Mouse (Mus musculus) G1E (cell line): ENCODE measurements around the gene Sorbs2. TPM values are rescaled to one million over a fixed set of nuclear protein-coding genes. Genes with fewer than 3 reads are reported as not detected.
"Not testable (repeated sequence)": the region's sequence is repeated elsewhere in the genome, so short reads cannot be mapped to it uniquely, and the experiment has no call there.

ENCODE experiments used
- ATAC-seq: 2 replicates; pipeline ENCODE4 v1.8.0; 2016; ENCODE audit warnings: mild to moderate bottlenecking; ENCODE audit not compliant: insufficient number of reproducible peaks, poor library complexity, low FRiP score, severe bottlenecking; ENCODE audit errors: extremely low read depth
- DNase-seq: peaks from one replicate; pipeline ENCODE4 v3.0.0; 2012; ENCODE audit warnings: low spot score
- H3K27me3 ChIP-seq: 2 replicates; pipeline ENCODE4 v1.6.1; 2012; ENCODE audit warnings: mild to moderate bottlenecking, low read length, inconsistent platforms; ENCODE audit not compliant: insufficient read depth
- H3K36me3 ChIP-seq: replicated peaks from 2 replicates; pipeline ENCODE3; 2012; ENCODE audit warnings: mild to moderate bottlenecking, inconsistent platforms
- H3K4me1 ChIP-seq: 2 replicates; pipeline ENCODE4 v1.6.1; 2012; ENCODE audit warnings: low read depth, low read length, inconsistent platforms, mixed read lengths; ENCODE audit not compliant: insufficient read depth
- H3K4me3 ChIP-seq: 2 replicates; pipeline ENCODE4 v1.5.1; 2012; ENCODE audit warnings: low read depth, mild to moderate bottlenecking, inconsistent platforms, low read length, moderate library complexity, mixed read lengths
- H3K9me3 ChIP-seq: replicated peaks from 2 replicates; pipeline ENCODE4 v1.6.1; 2012; ENCODE audit warnings: inconsistent platforms
- CTCF ChIP-seq: IDR thresholded peaks from 2 replicates; pipeline ENCODE4 v1.5.1; 2012; ENCODE audit warnings: low read depth, low read length, inconsistent platforms, mixed read lengths
- GATA1 ChIP-seq: IDR thresholded peaks from 2 replicates; pipeline ENCODE4 v1.6.1; 2012; ENCODE audit warnings: borderline replicate concordance, low read length, inconsistent platforms, mixed read lengths
- GATA2 ChIP-seq: IDR thresholded peaks from 2 replicates; pipeline ENCODE4 v1.6.1; 2012; ENCODE audit warnings: low read depth, low read length, inconsistent platforms, borderline replicate concordance
- POLR2AphosphoS5 ChIP-seq: IDR thresholded peaks from 2 replicates; pipeline ENCODE4 v1.6.1; 2012; ENCODE audit warnings: low read depth, low read length, inconsistent platforms; ENCODE audit not compliant: insufficient replicate concordance
- TAL1 ChIP-seq: conservative IDR thresholded peaks from 2 replicates; pipeline ENCODE4 v1.6.1; 2012; ENCODE audit warnings: low read depth, low read length, inconsistent platforms, mixed read lengths
- polyA plus RNA-seq: library from polyadenylated mRNA; stranded (reverse); fragments of >175 nt; gene quantifications from 2 replicates; pipeline ENCODE4 v1.2.3, GENCODE M21; 2012
- total RNA-seq, 2 experiments: library from RNA; stranded (forward) in 1 of 2; stranded (reverse) in 1 of 2; fragments of 200-1000 nt in 1 of 2; fragments of >200 nt in 1 of 2; fragmentation: Nextera tagmentation in 1 of 2; gene quantifications; 2 replicates each; pipeline ENCODE4 v1.2.3; 2014 to 2017

Sorbs2 gene
- total and polyA plus RNA-seq, 3 experiments = 0.49 TPM; not detected in 2

DNA sequence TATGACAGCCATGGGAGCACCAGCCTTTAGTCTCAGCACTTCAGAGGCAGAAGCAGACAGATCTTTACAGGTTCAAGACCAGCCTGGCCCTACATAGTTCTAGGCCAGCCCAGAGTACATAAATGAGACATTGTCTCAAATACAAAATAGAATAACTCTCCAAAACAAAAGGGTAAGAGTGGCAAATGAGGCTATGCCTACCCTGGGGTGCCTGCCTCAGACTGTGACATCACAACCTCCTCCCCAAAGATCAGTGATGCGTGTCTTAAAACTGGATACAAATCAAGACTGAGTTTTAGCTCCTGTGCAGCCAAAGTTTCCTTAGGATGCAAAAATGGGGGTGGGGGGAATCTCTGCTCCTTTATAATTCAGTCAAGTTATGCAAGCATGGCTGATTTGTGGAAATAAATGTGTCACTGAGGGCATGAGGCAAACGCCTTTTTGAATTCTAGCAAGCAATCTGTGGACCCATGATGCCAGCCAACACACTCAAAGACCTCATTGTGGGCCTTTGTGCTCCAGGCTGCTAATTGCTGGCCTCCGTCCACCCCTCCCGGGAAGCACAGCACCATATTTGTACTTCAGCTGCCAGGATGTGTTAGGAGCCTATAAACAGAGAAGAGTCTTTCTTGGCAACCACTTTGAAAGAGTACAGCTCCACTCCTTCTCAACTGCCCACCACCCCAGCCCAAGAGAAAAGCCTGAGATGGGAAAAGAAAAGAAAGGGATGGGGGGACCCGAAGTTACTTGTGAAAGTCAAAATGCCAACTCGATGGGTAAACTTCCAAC, 336.7 kb downstream of the Sorbs2 start:
- DNase-seq (no peak), ATAC-seq (no peak)
- Histone ChIP-seq H3K36me3 (no peaks in the 10 kb centered on the region), H3K4me3 (no peak overlapping the region), H3K27me3 (no peaks in the 10 kb centered on the region), H3K4me1 (no peaks in the 10 kb centered on the region), H3K9me3 (no peaks in the 10 kb centered on the region)
- TF ChIP-seq CTCF = no peak

DNA sequence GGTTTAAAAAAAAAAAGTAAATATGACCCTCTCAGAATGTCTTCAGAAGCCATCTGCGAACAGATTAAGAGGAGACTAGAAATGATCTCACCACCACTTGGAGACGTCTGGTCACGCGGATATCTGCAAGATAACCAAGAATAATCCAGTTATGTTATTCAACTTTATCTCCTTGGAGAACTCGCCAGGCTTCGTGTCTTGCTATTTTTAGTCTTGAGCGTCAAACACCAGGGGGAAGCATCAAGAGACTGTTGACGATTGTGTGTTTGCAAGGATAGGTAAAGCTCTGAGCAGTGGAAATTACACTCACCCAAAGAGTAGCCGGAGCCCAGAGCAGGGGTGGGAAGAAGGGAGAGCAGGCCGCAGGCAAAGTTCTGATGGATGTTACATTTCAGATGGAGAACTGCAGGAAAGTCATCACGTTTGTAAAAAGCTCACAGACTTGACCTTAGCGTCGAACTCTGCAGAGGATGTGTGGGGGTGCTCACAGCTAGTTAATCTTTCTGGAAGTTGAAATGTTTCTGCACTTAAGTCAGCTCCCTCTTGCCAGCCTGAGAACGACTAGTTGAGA, 337.4 kb downstream of the Sorbs2 start:
- Histone ChIP-seq H3K9me3 (no peaks in the 10 kb centered on the region), H3K4me1 (no peaks in the 10 kb centered on the region), H3K4me3 (no peak overlapping the region), H3K27me3 (no peaks in the 10 kb centered on the region), H3K36me3 (no peaks in the 10 kb centered on the region)
- TF ChIP-seq GATA2 (no peak), POLR2AphosphoS5 (no peak), TAL1 (no peak), CTCF (no peak), GATA1 (no peak)
- no peak for DNase-seq
- no peak for ATAC-seq

DNA sequence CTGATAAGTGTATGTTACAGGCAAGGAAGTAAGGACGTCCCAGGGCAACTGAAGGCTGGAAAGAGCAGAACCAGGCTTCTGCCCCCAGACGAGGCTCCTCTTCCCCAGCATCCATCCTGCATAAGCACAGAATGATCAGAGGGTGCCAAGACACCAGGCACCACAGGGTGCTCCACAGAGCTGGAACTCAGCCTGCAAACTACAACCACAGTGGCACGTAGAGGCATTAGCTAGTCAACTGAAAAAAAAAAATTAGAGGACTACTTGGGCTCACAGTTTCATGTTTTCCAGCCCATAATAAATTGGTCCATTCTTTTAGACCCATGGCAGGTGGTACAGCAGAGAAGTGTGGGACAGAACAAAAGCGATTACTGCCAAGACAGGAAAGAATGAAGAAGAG, 338.3 kb downstream of the Sorbs2 start:
- no peak for TF ChIP-seq CTCF
- no peak for TF ChIP-seq GATA2
- TF ChIP-seq TAL1 = no peak
- TF ChIP-seq POLR2AphosphoS5 = no peak
- TF ChIP-seq GATA1 = no peak
- ATAC-seq (no peak), DNase-seq (no peak)
- H3K4me1 ChIP-seq = no peaks in the 10 kb centered on the region
- no peak overlapping the region for H3K4me3 ChIP-seq
- H3K27me3 ChIP-seq = no peaks in the 10 kb centered on the region
- H3K9me3 ChIP-seq = no peaks in the 10 kb centered on the region
- no peaks in the 10 kb centered on the region for H3K36me3 ChIP-seq

DNA sequence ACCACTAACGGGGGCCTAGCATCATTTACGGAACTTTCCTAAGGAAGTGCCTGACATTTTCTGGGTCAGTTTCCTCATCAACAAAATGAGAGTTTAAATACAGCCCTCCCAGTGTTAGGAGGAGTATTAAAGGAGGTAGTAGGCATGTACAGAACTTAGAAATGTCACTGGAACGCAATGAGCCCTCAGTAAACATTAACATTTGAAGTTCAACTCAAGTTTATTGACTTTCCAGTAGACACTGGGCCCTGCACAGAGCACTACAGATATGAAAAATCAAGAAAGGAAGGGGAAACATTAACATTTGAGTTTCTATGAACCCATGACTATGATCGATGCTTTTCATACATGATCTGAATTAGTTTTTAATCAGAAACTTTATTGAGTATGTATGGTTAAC, 347.5 kb downstream of the Sorbs2 start:
- no peak for ATAC-seq
- H3K9me3 ChIP-seq = no peaks in the 10 kb centered on the region
- H3K4me1 ChIP-seq = no peaks in the 10 kb centered on the region
- no peaks in the 10 kb centered on the region for H3K36me3 ChIP-seq
- no peaks in the 10 kb centered on the region for H3K27me3 ChIP-seq
- DNase-seq = no peak
- TF ChIP-seq TAL1 (no peak), GATA2 (no peak), POLR2AphosphoS5 (no peak), GATA1 (no peak), CTCF (no peak)
- no peak overlapping the region for H3K4me3 ChIP-seq

DNA sequence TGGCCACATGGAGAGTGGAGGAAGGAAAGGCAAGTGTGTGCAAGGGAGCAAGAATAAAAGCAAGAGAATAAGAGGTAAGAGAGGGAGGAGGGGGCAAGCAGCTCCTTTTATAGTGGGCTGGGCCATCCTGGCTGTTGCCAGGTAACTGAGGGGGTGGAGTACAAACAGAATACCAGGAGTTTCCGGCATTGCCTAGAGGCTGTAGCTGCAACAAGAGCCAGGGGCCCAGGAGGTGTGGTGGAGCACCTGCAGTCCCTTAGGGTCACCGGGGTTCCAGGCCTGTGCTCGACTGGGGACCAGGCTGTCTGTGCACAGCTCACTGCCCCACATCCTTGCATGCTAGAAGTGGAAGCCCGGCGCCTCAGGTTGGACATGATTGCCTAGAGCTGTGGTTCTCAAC, 350.1 kb downstream of the Sorbs2 start:
- H3K4me3 ChIP-seq = no peak overlapping the region
- TF ChIP-seq GATA2 = no peak
- TF ChIP-seq TAL1 = no peak
- H3K4me1 ChIP-seq = no peaks in the 10 kb centered on the region
- no peaks in the 10 kb centered on the region for H3K27me3 ChIP-seq
- DNase-seq (no peak), ATAC-seq (no peak)
- H3K9me3 ChIP-seq = no peaks in the 10 kb centered on the region
- no peaks in the 10 kb centered on the region for H3K36me3 ChIP-seq

DNA sequence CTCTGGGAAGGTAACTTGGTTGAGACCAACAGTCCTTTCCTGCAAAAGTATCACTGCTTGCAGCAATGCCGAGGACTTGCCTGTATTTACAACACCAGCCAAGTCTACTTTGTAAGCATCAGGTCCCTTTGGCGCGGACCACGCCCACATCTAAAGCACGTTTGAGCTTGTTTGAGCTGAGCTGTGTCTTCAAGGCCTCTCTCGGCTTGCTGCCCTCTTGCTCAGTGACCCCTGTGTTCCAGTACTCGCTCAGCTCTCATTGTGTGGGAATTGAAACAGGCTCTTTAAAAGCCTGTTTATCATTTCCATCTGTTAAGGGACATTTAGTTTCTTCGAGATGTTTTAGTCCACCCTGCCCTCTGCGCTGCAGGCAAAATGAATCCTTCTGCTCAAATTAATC, 350.8 kb downstream of the Sorbs2 start:
- TF ChIP-seq GATA1 = no peak
- no peak for TF ChIP-seq GATA2
- no peak overlapping the region for H3K4me3 ChIP-seq
- no peaks in the 10 kb centered on the region for H3K4me1 ChIP-seq
- no peak for ATAC-seq
- no peak for DNase-seq
- H3K36me3 ChIP-seq = no peaks in the 10 kb centered on the region
- no peaks in the 10 kb centered on the region for H3K9me3 ChIP-seq
- no peaks in the 10 kb centered on the region for H3K27me3 ChIP-seq

DNA sequence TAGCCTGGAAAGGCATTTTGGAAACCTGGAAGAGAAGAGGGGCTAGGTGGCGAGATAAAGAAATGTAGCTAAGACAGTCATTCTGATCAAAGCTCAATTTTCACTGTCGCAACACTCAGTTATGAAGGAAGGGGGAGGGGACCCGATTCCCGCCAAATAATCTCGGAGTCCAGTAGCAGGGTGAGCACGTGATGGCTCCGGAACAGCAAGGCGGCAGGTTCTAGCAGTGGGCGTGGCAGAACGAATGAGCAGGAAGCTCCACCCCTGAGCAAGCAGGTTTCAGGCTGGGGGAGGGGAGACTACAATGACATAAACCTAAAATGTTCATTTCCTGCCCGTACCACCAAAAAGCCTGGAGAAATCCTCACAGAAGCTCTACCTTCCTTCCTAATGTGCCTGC, 364.0 kb downstream of the Sorbs2 start:
- not testable (repeated sequence) for ATAC-seq, H3K4me1 ChIP-seq, H3K9me3 ChIP-seq, H3K36me3 ChIP-seq, H3K27me3 ChIP-seq, H3K4me3 ChIP-seq, DNase-seq
